Mouse (Mus musculus) heart, embryonic 11.5 days (tissue): ENCODE results near the gene Gbe1. TPM values are rescaled to one million over a fixed set of nuclear protein-coding genes. Genes with fewer than 3 reads are reported as not detected.

Experiments used
- ATAC-seq: fragments of 200-750 bp; cut with Nextera tagmentation; replicated peaks from 2 replicates; pipeline ENCODE4 v1.8.0; 2017; ENCODE audit warnings: moderate library complexity; ENCODE audit not compliant: insufficient number of reproducible peaks, low FRiP score, low TSS enrichment
- H3K27ac ChIP-seq: fragments of 300-500 bp; sonication (generic); 2 replicates; pipeline ENCODE4 v1.5.1; 2014; ENCODE audit warnings: mild to moderate bottlenecking, low read depth, low read length
- H3K27me3 ChIP-seq: fragments of 300-500 bp; sonication (generic); 2 replicates; pipeline ENCODE4 v1.6.1; 2014; ENCODE audit warnings: mild to moderate bottlenecking, low read length, mixed read lengths; ENCODE audit not compliant: control insufficient read depth, insufficient read depth
- H3K36me3 ChIP-seq: fragments of 300-500 bp; sonication (generic); 2 replicates; pipeline ENCODE4 v1.6.1; 2014; ENCODE audit warnings: mild to moderate bottlenecking, low read length, moderate library complexity, mixed read lengths; ENCODE audit not compliant: control insufficient read depth, insufficient read depth
- H3K4me1 ChIP-seq: fragments of 300-500 bp; sonication (generic); 2 replicates; pipeline ENCODE4 v1.6.1; 2014; ENCODE audit warnings: low read length; ENCODE audit not compliant: control insufficient read depth, insufficient read depth
- H3K4me2 ChIP-seq: fragments of 300-500 bp; sonication (generic); 2 replicates; pipeline ENCODE4 v1.6.1; 2014; ENCODE audit warnings: mild to moderate bottlenecking, moderate library complexity
- H3K4me3 ChIP-seq: fragments of 300-500 bp; sonication (generic); 2 replicates; pipeline ENCODE4 v1.5.1; 2014; ENCODE audit warnings: low read depth, low read length
- H3K9ac ChIP-seq: fragments of 300-500 bp; sonication (generic); 2 replicates; pipeline ENCODE4 v1.6.1; 2014; ENCODE audit warnings: mild to moderate bottlenecking, low read depth, low read length, moderate library complexity
- H3K9me3 ChIP-seq: fragments of 300-500 bp; sonication (generic); replicated peaks from 2 replicates; pipeline ENCODE4 v1.6.1; 2016; ENCODE audit warnings: low read length; ENCODE audit not compliant: control insufficient read depth
- WGBS: fragments of 180-500 bp; shearing (Covaris S2); extraction: QIAGEN DNeasy Blood & Tissue Kit; methylation state at CpG from one replicate; pipeline ENCODE4 v1.1.7; 2014; ENCODE audit not compliant: insufficient replicate concordance; 5-methylcytosine and 5-hydroxymethylcytosine counted together
- polyA plus RNA-seq: library from polyadenylated mRNA; unstranded; fragments of >200 nt; fragmentation: Nextera tagmentation; extraction: Ambion mirVana; gene quantifications from 2 replicates; pipeline ENCODE4 v1.2.1, GENCODE M21; 2014

Gbe1 gene
- polyA plus RNA-seq, 1 experiment from 2014 or later = 44.6 TPM

DNA sequence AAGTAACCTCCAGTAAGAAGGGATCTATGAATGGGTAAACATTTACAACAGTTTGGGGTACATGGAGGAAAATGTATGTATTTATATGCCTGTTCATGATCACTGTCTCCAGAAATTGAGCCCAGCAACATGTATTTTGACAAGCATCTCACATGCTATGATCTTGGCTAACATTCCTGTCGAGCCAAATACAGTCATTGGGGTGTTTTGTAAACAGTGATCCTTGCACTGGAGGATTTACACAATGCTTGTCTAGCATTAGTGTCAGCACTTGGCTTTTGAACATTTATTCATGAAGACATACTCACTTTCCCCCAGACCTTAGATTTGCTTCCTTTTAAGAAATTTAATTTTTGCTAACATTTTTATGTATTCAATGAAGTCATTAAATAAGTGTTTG lies 30.7 kb downstream of the Gbe1 start:
- ATAC-seq = no peak
- Histone ChIP-seq H3K36me3 (no peaks in the 10 kb centered on the region), H3K9ac (no peak overlapping the region), H3K27me3 (no peaks in the 10 kb centered on the region), H3K27ac (no peak overlapping the region), H3K4me2 (no peak overlapping the region), H3K9me3 (no peaks in the 10 kb centered on the region), H3K4me3 (no peak overlapping the region), H3K4me1 (peaks cover 4% of the 10 kb centered on the region; the same call in 1 of the 2 replicates)
- WGBS = 64% methylated on average over 1 of the region's 1 CpGs

DNA sequence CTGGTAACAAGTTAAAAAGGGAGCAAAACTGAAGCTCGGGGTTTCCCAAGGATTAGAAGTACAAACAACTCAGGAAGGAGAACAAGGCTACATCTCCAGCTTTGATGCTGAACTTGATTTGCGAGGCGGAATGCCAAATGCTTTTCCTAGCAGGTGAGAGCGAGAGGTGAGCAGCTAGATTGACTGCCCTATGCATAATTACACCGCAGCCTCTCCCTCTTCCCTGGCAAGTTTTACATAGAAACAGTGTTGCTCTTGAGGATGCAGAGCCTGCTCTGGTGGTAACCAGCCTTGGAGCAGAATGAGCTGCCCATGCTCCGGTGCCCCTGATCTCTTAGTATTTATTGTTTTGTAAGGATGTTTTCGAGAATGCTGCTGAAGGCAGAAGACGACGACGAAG lies 31.9 kb downstream of the Gbe1 start:
- no peak overlapping the region for H3K4me3 ChIP-seq
- no peak for ATAC-seq
- no peak overlapping the region for H3K4me2 ChIP-seq
- H3K36me3 ChIP-seq = no peaks in the 10 kb centered on the region
- no peaks in the 10 kb centered on the region for H3K9me3 ChIP-seq
- no peak overlapping the region for H3K9ac ChIP-seq
- H3K4me1 ChIP-seq = peaks cover 4% of the 10 kb centered on the region; the same call in 1 of the 2 replicates
- no peaks in the 10 kb centered on the region for H3K27me3 ChIP-seq
- 78% methylated on average over 10 of the region's 10 CpGs for WGBS
- H3K27ac ChIP-seq = no peak overlapping the region

DNA sequence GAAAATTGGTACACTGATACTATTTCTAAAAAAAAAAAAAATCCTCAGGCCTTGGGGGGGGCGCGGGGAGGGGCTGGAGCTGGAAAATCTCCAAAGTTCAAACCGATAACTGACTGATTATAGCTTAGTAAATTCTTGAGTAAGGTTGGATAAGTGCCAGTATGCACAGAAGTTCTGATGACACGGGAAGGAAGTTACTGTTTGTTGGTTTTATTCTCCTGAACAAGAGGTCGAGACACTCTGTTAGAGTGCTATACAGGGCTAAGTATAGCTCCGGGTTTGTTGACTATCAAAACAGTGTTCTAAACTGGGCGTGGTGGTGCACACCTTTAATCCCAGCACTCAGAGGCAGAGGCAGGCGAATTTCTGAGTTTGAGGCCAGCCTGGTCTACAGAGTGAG lies 36.3 kb downstream of the Gbe1 start:
- no peak overlapping the region for H3K9ac ChIP-seq
- H3K36me3 ChIP-seq = no peaks in the 10 kb centered on the region
- no peak overlapping the region for H3K27ac ChIP-seq
- no peaks in the 10 kb centered on the region for H3K27me3 ChIP-seq
- no peak for ATAC-seq
- 70% methylated on average over 8 of the region's 8 CpGs for WGBS
- no peak overlapping the region for H3K4me3 ChIP-seq
- H3K4me1 ChIP-seq = peaks cover 4% of the 10 kb centered on the region; the same call in 1 of the 2 replicates
- no peaks in the 10 kb centered on the region for H3K9me3 ChIP-seq
- no peak overlapping the region for H3K4me2 ChIP-seq

DNA sequence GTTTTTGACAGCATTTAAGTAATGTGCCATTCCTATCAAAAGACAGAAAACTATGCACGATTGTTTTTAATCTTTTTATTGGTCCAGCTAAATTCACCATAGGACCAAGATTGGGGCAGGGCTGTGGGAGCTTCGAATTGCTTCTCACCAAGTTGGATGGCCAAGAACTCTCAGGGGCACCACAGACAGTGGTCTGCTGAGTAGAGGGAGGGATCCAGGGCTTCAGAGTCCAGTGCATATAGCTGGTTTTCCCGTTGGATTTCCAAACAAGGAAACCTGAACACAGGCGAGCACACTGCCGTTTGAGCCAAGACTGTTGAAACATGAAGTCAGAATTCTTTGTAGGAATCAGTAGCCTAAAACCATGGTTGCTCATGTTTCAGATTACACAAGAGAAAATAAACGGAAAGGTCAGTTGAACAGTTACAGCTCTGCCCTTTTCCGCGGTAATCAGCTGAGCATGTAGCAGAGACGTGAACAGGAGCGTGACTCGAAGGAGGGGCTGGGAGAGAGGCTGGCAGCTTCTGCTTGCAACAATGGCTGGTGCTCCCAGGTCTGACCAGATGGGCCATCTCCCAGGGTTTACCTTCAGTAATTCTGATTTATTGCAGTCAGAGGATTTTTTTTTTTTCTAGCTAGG lies 38.0 kb downstream of the Gbe1 start:
- no peak for ATAC-seq
- no peak overlapping the region for H3K27ac ChIP-seq
- WGBS = 71% methylated on average over 11 of the region's 11 CpGs
- H3K4me3 ChIP-seq = no peak overlapping the region
- H3K4me1 ChIP-seq = peaks cover 4% of the 10 kb centered on the region; the same call in 1 of the 2 replicates
- H3K9ac ChIP-seq = no peak overlapping the region
- no peaks in the 10 kb centered on the region for H3K27me3 ChIP-seq
- H3K36me3 ChIP-seq = no peaks in the 10 kb centered on the region
- H3K9me3 ChIP-seq = no peaks in the 10 kb centered on the region
- H3K4me2 ChIP-seq = no peak overlapping the region

DNA sequence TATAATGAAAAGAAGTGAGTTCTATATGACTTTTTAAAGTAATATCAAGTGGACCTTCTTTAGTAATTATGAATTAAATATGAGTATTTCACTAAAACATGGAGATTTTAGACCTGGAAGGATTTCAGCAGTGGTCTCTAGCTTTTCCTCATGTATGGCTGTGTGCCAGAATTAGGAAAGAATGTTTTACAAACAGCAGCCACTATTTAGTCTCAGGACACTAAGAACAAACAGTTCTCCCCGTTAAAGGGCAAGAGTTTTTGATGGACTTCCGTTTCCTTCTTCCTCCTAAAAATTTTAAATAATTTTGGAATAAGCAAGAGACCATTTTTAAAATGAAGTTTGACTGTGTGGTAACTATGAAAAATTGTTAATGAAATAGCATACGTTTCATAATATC lies 38.8 kb downstream of the Gbe1 start:
- Histone ChIP-seq H3K36me3 (no peaks in the 10 kb centered on the region), H3K9ac (no peak overlapping the region), H3K4me3 (no peak overlapping the region), H3K27ac (no peak overlapping the region), H3K9me3 (no peaks in the 10 kb centered on the region), H3K27me3 (no peaks in the 10 kb centered on the region), H3K4me1 (no peaks in the 10 kb centered on the region), H3K4me2 (no peak overlapping the region)
- 67% methylated on average over 3 of the region's 3 CpGs for WGBS
- ATAC-seq = no peak

DNA sequence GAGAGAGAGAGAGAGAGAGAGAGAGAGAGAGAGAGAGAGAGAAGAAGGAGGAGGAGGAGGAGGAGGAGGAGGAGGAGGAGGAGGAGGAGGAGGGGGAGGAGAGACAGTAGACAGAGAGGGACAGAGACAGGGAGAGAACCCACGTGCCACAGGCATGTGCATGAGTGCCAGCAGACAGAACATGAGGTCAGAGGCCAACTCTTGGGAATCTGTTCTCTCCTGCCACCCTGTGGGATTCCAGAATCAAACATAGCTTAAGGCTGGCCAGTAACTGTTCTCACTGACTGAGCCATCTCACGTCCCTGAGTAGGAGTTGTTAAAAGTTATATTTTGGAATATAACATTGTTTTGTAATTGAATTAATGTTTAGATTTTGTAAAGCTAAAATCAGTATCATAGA lies 39.3 kb downstream of the Gbe1 start:
- Histone ChIP-seq H3K36me3 (no peaks in the 10 kb centered on the region), H3K4me2 (no peak overlapping the region), H3K27me3 (no peaks in the 10 kb centered on the region), H3K27ac (no peak overlapping the region), H3K4me3 (no peak overlapping the region), H3K9ac (no peak overlapping the region), H3K4me1 (no peaks in the 10 kb centered on the region), H3K9me3 (no peaks in the 10 kb centered on the region)
- 32% methylated on average over 2 of the region's 2 CpGs for WGBS
- ATAC-seq = no peak

DNA sequence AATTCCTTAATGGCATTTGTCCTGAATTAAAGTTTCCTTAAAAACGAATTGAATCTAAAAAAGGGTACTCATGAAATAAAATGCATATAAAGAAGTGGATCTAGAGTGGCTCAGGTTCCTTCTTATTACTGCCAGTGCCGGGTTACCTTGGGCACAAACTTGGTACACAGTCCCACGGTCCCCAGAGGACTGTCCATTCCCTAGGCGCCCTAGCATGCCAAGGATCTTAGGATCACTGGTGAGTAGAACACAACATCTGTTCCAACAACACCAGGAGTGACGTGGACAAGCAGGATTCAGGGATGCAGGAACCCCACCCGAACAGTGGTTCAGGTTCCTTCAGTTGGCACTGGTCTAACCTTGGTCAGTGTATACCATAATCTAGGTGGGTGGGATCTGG lies 44.6 kb downstream of the Gbe1 start:
- Histone ChIP-seq H3K9me3 (peaks cover 7% of the 10 kb centered on the region; the same call in 1 of the 2 replicates), H3K27ac (no peak overlapping the region), H3K4me2 (no peak overlapping the region), H3K4me1 (no peaks in the 10 kb centered on the region), H3K9ac (no peak overlapping the region), H3K36me3 (peaks cover 3% of the 10 kb centered on the region; the same call in 1 of the 2 replicates), H3K27me3 (no peaks in the 10 kb centered on the region), H3K4me3 (no peak overlapping the region)
- WGBS = 83% methylated on average over 6 of the region's 6 CpGs
- no peak for ATAC-seq

DNA sequence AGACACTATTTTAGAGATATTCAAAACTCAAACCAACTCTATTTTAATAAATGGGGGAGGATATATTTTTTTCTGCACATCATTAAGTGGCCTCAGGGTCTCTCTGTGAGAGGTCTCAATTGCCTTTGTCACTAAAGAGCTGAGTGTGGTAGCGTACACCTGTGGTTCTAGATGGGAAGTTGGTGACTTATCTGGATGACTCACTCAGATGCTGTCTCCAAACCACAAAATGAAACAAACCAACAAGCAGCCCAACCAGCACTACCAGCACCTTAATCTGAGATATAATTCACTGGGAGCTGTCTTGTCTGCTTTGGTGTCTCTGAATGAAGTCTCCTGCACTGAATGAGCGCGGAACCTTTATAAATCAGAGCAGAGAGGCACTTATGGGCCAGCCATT lies 51.5 kb downstream of the Gbe1 start:
- Histone ChIP-seq H3K36me3 (no peaks in the 10 kb centered on the region), H3K9me3 (peaks cover 2% of the 10 kb centered on the region; the same call in 1 of the 2 replicates), H3K9ac (no peak overlapping the region), H3K4me2 (no peak overlapping the region), H3K27me3 (no peaks in the 10 kb centered on the region), H3K4me3 (no peak overlapping the region), H3K4me1 (no peaks in the 10 kb centered on the region), H3K27ac (no peak overlapping the region)
- WGBS = 91% methylated on average over 3 of the region's 3 CpGs
- ATAC-seq = no peak

DNA sequence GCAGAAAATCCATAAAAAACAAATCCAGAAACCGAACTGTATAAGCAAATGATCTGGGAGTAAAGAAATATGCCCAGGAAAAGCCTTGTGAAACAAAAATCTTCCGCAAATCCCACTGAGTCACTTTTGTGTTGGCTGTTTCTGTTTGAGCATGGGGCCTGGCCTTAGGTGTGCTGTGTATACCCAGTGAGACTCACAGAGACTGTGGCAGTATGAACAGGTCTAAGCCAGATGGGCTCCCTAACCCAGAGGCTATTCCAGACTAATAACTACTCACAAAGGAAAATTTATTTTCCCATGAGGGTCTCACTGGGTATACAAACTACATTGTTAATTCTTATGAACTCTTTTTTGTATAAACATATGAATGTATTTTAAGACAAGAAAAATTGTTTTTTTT lies 67.3 kb downstream of the Gbe1 start:
- Histone ChIP-seq H3K27me3 (no peaks in the 10 kb centered on the region), H3K9ac (no peak overlapping the region), H3K36me3 (no peaks in the 10 kb centered on the region), H3K4me2 (no peak overlapping the region), H3K4me3 (no peak overlapping the region), H3K27ac (no peak overlapping the region), H3K4me1 (no peaks in the 10 kb centered on the region), H3K9me3 (no peaks in the 10 kb centered on the region)
- no peak for ATAC-seq
- 88% methylated on average over 2 of the region's 2 CpGs for WGBS
